Mouse (Mus musculus) neural tube, embryonic 11.5 days (tissue): ENCODE measurements around the gene Bfsp1. TPM values are rescaled to one million over a fixed set of nuclear protein-coding genes. Genes with fewer than 3 reads are reported as not detected.

ENCODE experiments used
- ATAC-seq: fragments of 200-750 bp; cut with Nextera tagmentation; 2 replicates; pipeline ENCODE4 v1.8.0; 2017; ENCODE audit warnings: moderate number of reproducible peaks, mild to moderate bottlenecking, moderate TSS enrichment, moderate library complexity; ENCODE audit not compliant: insufficient read depth, low FRiP score, low TSS enrichment
- DNase-seq: peaks from one replicate; pipeline ENCODE4 v3.0.0-alpha.2; 2015; ENCODE audit warnings: low spot score
- H3K27ac ChIP-seq: fragments of 300-500 bp; sonication (generic); 2 replicates; pipeline ENCODE4 v1.5.1; 2014; ENCODE audit warnings: low read depth, mild to moderate bottlenecking, low read length
- H3K27me3 ChIP-seq: fragments of 300-500 bp; sonication (generic); 2 replicates; pipeline ENCODE4 v1.6.1; 2014; ENCODE audit warnings: mild to moderate bottlenecking, low read length, mixed read lengths; ENCODE audit not compliant: control insufficient read depth, insufficient read depth
- H3K36me3 ChIP-seq: fragments of 300-500 bp; sonication (generic); 2 replicates; pipeline ENCODE4 v1.6.1; 2014; ENCODE audit warnings: mild to moderate bottlenecking, low read length, moderate library complexity, mixed read lengths; ENCODE audit not compliant: control insufficient read depth, insufficient read depth
- H3K4me1 ChIP-seq: fragments of 300-500 bp; sonication (generic); 2 replicates; pipeline ENCODE4 v1.6.1; 2014; ENCODE audit warnings: low read length, mixed read lengths; ENCODE audit not compliant: control insufficient read depth, insufficient read depth
- H3K4me2 ChIP-seq: fragments of 300-500 bp; sonication (generic); 2 replicates; pipeline ENCODE4 v1.6.1; 2014; ENCODE audit warnings: low read depth, mild to moderate bottlenecking, moderate library complexity
- H3K4me3 ChIP-seq: fragments of 300-500 bp; sonication (generic); 2 replicates; pipeline ENCODE4 v1.5.1; 2014; ENCODE audit warnings: low read depth, low read length
- H3K9ac ChIP-seq: fragments of 300-500 bp; sonication (generic); 2 replicates; pipeline ENCODE4 v1.6.1; 2014; ENCODE audit warnings: mild to moderate bottlenecking, low read length
- H3K9me3 ChIP-seq: fragments of 300-500 bp; sonication (generic); 2 replicates; pipeline ENCODE4 v1.6.1; 2016; ENCODE audit warnings: low read length; ENCODE audit not compliant: control insufficient read depth
- WGBS: fragments of 180-500 bp; shearing (Covaris S2); extraction: QIAGEN DNeasy Blood & Tissue Kit; methylation state at CpG from one replicate; pipeline ENCODE4 v1.1.7; 2014; 5-methylcytosine and 5-hydroxymethylcytosine counted together
- polyA plus RNA-seq: library from polyadenylated mRNA; unstranded; fragments of >200 nt; fragmentation: Nextera tagmentation; extraction: Ambion mirVana; gene quantifications from 2 replicates; pipeline ENCODE4 v1.2.1, GENCODE M21; 2014

Gene Bfsp1
- polyA plus RNA-seq, 1 experiment from 2014 or later, result 0.82 TPM

GRCm38 (mm10) chr2:143795858-143796257, 67.1 kb downstream of the Bfsp1 start:
- 88% methylated on average over 4 of the region's 4 CpGs for WGBS
- Histone ChIP-seq H3K9me3 (no peaks in the 10 kb centered on the region), H3K4me3 (no peak overlapping the region)

GRCm38 (mm10) chr2:143789911-143790310, 73.1 kb downstream of the Bfsp1 start:
- H3K27me3 ChIP-seq, result no peaks in the 10 kb centered on the region
- 91% methylated on average over 5 of the region's 5 CpGs for WGBS
- no peak overlapping the region for H3K4me2 ChIP-seq
- H3K4me1 ChIP-seq, result no peaks in the 10 kb centered on the region
- DNase-seq, result no peak
- no peak overlapping the region for H3K27ac ChIP-seq
- H3K9ac ChIP-seq, result no peak overlapping the region
- H3K4me3 ChIP-seq, result no peak overlapping the region
- no peaks in the 10 kb centered on the region for H3K36me3 ChIP-seq
- H3K9me3 ChIP-seq, result no peaks in the 10 kb centered on the region
- ATAC-seq, result no peak

More at GRCm38 (mm10) chr2:143795858-143796257, 67.1 kb downstream of the Bfsp1 start:
- no peak for DNase-seq
- Histone ChIP-seq H3K36me3 (no peaks in the 10 kb centered on the region), H3K4me2 (no peak overlapping the region), H3K9ac (no peak overlapping the region), H3K27ac (no peak overlapping the region), H3K4me1 (no peaks in the 10 kb centered on the region), H3K27me3 (no peaks in the 10 kb centered on the region)
- ATAC-seq, result no peak

GRCm38 (mm10) chr2:143780310-143780709, 82.7 kb downstream of the Bfsp1 start:
- ATAC-seq, result no peak
- Histone ChIP-seq H3K27me3 (no peaks in the 10 kb centered on the region), H3K9ac (no peak overlapping the region), H3K9me3 (no peaks in the 10 kb centered on the region), H3K27ac (no peak overlapping the region), H3K4me1 (no peaks in the 10 kb centered on the region), H3K36me3 (no peaks in the 10 kb centered on the region), H3K4me2 (no peak overlapping the region), H3K4me3 (no peak overlapping the region)
- 80% methylated on average over 2 of the region's 2 CpGs for WGBS
- DNase-seq, result no peak

Other genes starting within 250 kb of the Bfsp1 start
- 409 and 413 TPM in 2 replicates for gene Dstn, start 52.1 kb upstream of the Bfsp1 start, polyA plus RNA-seq
- 38.8 and 44.1 TPM in 2 replicates for gene Rrbp1, start 148.1 kb upstream of the Bfsp1 start, polyA plus RNA-seq
- not detected in 2 replicates for gene Banf2, start 169.9 kb upstream of the Bfsp1 start, polyA plus RNA-seq